Mouse (Mus musculus) frontal cortex, postnatal 10 days (tissue): Measurements from ENCODE around the gene Rimklb.

Experiments used
- DNase-seq, 2 experiments: peaks; one replicate each; pipeline ENCODE4 v3.0.0; 2022; ENCODE audit warnings: low spot score in 2 of 2, mixed read lengths in 1 of 2

Rimklb gene

GRCm38 (mm10) chr6:122427456-122427855 is 71.1 kb downstream of the Rimklb start:
- no peak for DNase-seq

DNA sequence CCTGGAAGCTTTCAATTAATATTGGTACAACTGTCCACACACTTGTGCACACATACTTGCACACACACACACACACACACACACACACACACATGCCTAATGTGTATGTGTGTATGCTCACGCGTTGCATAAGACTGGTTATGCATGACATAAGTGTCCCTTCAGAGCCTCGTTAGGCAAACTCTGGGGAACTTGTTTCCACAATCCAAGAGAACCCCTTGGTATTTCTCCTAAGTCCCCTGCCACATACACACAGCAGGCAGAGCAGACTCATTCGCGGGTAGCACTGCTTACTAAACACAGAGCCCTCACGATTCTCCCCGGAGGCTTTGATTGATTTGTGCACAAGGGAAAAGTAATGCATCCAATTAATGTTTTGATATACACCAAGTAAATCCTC is 81.5 kb downstream of the Rimklb start:
- DNase-seq = no peak

- DNase-seq = no peak
These were observed 82.2 kb downstream of the Rimklb start for GRCm38 (mm10) chr6:122416347-122416746.

- DNase-seq = no peak
These were observed 87.3 kb downstream of the Rimklb start for GRCm38 (mm10) chr6:122411281-122411680.

DNA sequence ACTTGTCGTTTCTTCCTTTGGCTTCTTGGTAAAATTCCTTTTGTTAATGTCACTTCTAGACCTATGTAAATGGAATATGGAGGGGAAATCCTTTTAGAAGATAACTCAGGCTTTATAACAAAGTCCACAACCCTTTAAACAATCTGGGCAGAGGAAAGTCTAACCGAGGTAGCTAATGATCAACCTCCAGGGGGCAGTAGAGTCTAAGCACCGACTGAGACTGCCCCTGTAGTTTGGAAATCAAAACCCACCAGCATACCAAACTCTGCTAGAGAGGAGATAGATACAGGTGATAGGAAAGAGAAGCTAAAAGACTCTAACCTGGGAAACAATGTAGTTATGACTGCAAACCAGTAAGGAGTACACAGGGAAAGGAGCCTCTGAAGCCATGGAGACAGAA is 96.3 kb downstream of the Rimklb start:
- peak in 1 of 2 experiments; percentile 17 for DNase-seq

GRCm38 (mm10) chr6:122400263-122400662 is 98.3 kb downstream of the Rimklb start:
- DNase-seq = no peak
